Mouse (Mus musculus) hindbrain, embryonic 14.5 days (tissue): Measurements from ENCODE around the gene Utf1. TPM values are rescaled to one million over a fixed set of nuclear protein-coding genes. Genes with fewer than 3 reads are reported as not detected.

Source experiments
- ATAC-seq: fragments of 200-750 bp; cut with Nextera tagmentation; 2 replicates; pipeline ENCODE4 v1.8.0; 2017; ENCODE audit warnings: moderate number of reproducible peaks, mild to moderate bottlenecking, moderate TSS enrichment, moderate library complexity; ENCODE audit not compliant: low FRiP score
- DNase-seq: peaks from one replicate; pipeline ENCODE4 v3.0.0-alpha.2; 2015; ENCODE audit warnings: low spot score
- H3K27ac ChIP-seq: fragments of 300-500 bp; sonication (generic); 2 replicates; pipeline ENCODE4 v1.5.1; 2014; ENCODE audit warnings: mild to moderate bottlenecking, moderate library complexity
- H3K27me3 ChIP-seq: fragments of 300-500 bp; sonication (generic); 2 replicates; pipeline ENCODE4 v1.6.1; 2014; ENCODE audit warnings: mild to moderate bottlenecking, low read length, mixed read lengths; ENCODE audit not compliant: control insufficient read depth, insufficient read depth
- H3K36me3 ChIP-seq: fragments of 300-500 bp; sonication (generic); replicated peaks from 2 replicates; pipeline ENCODE4 v1.6.1; 2014; ENCODE audit not compliant: control insufficient read depth, insufficient read depth
- H3K4me1 ChIP-seq: fragments of 300-500 bp; sonication (generic); replicated peaks from 2 replicates; pipeline ENCODE4 v1.6.1; 2014; ENCODE audit warnings: antibody characterized with exemption, low read length, mixed read lengths; ENCODE audit not compliant: control insufficient read depth, insufficient read depth
- H3K4me2 ChIP-seq: fragments of 300-500 bp; sonication (generic); replicated peaks from 2 replicates; pipeline ENCODE4 v1.6.1; 2014; ENCODE audit warnings: mild to moderate bottlenecking, moderate library complexity
- H3K4me3 ChIP-seq: fragments of 300-500 bp; sonication (generic); replicated peaks from 2 replicates; pipeline ENCODE4 v1.5.1; 2014; ENCODE audit warnings: mild to moderate bottlenecking, low read length
- H3K9ac ChIP-seq: fragments of 300-500 bp; sonication (generic); 2 replicates; pipeline ENCODE4 v1.6.1; 2014
- H3K9me3 ChIP-seq: fragments of 300-500 bp; sonication (generic); 2 replicates; pipeline ENCODE4 v1.6.1; 2016; ENCODE audit warnings: low read length; ENCODE audit not compliant: control insufficient read depth
- WGBS: fragments of 180-500 bp; shearing (Covaris S2); extraction: QIAGEN DNeasy Blood & Tissue Kit; methylation state at CpG from one replicate; pipeline ENCODE4 v1.1.7; 2014; 5-methylcytosine and 5-hydroxymethylcytosine counted together
- polyA plus RNA-seq: library from polyadenylated mRNA; unstranded; fragments of >200 nt; fragmentation: Nextera tagmentation; extraction: Ambion mirVana; gene quantifications from 2 replicates; pipeline ENCODE4 v1.2.1, GENCODE M21; 2014

Gene Utf1
- polyA plus RNA-seq, 1 experiment from 2014 or later: not detected

- Histone ChIP-seq H3K9me3 (no peaks in the 10 kb centered on the region), H3K4me3 (no peak overlapping the region), H3K4me1 (peaks cover 23% of the 10 kb centered on the region), H3K27me3 (no peaks in the 10 kb centered on the region), H3K9ac (no peak overlapping the region), H3K36me3 (no peaks in the 10 kb centered on the region), H3K27ac (peak overlapping the region; percentile 18; the same call in 1 of the 2 replicates), H3K4me2 (peak overlapping the region; percentile 20)
- ATAC-seq: no peak
- DNase-seq: no peak
- WGBS: 15% methylated on average over 6 of the region's 6 CpGs
These were observed 38.3 kb upstream of the Utf1 start for GRCm38 (mm10) chr7:139905261-139905660.

- Histone ChIP-seq H3K9ac (no peak overlapping the region), H3K4me1 (peaks cover 23% of the 10 kb centered on the region), H3K4me2 (peak overlapping the region; percentile 20), H3K27me3 (no peaks in the 10 kb centered on the region), H3K4me3 (no peak overlapping the region), H3K27ac (no peak overlapping the region; the same call in 1 of the 2 replicates), H3K36me3 (no peaks in the 10 kb centered on the region), H3K9me3 (no peaks in the 10 kb centered on the region)
- 4% methylated on average over 6 of the region's 6 CpGs for WGBS
- ATAC-seq (0 out of 2 replicates have a peak, but pooled peaks have one; percentile 42), DNase-seq (peak; percentile 58)
These were observed 37.9 kb upstream of the Utf1 start for GRCm38 (mm10) chr7:139905661-139906060.

- no peaks in the 10 kb centered on the region for H3K9me3 ChIP-seq
- no peak overlapping the region for H3K4me2 ChIP-seq
- WGBS: 44% methylated on average over 5 of the region's 5 CpGs
- no peak overlapping the region for H3K9ac ChIP-seq
- no peaks in the 10 kb centered on the region for H3K36me3 ChIP-seq
- no peak overlapping the region for H3K4me3 ChIP-seq
- H3K27me3 ChIP-seq: no peaks in the 10 kb centered on the region; the same call in 1 of the 2 replicates
- DNase-seq (no peak), ATAC-seq (no peak)
- peaks cover 23% of the 10 kb centered on the region for H3K4me1 ChIP-seq
- H3K27ac ChIP-seq: no peak overlapping the region
These were observed 35.4 kb upstream of the Utf1 start for GRCm38 (mm10) chr7:139908176-139908575.

GRCm38 (mm10) chr7:139909469-139909868 is 34.1 kb upstream of the Utf1 start:
- ATAC-seq (no peak), DNase-seq (no peak)
- Histone ChIP-seq H3K36me3 (no peaks in the 10 kb centered on the region), H3K4me2 (no peak overlapping the region), H3K9me3 (no peaks in the 10 kb centered on the region), H3K27me3 (peaks cover 12% of the 10 kb centered on the region), H3K4me3 (no peak overlapping the region), H3K4me1 (peaks cover 21% of the 10 kb centered on the region), H3K9ac (no peak overlapping the region), H3K27ac (no peak overlapping the region; the same call in 1 of the 2 replicates)
- 29% methylated on average over 6 of the region's 6 CpGs for WGBS

GRCm38 (mm10) chr7:139910204-139910835 is 33.3 kb upstream of the Utf1 start:
- no peaks in the 10 kb centered on the region for H3K9me3 ChIP-seq
- no peak for DNase-seq
- ATAC-seq: no peak
- H3K27me3 ChIP-seq: peaks cover 15% of the 10 kb centered on the region
- H3K4me1 ChIP-seq: peaks cover 12% of the 10 kb centered on the region
- 48% methylated on average over 11 of the region's 11 CpGs for WGBS
- no peaks in the 10 kb centered on the region for H3K36me3 ChIP-seq
- H3K27ac ChIP-seq: no peak overlapping the region
- 0 out of 2 replicates have a peak overlapping the region, but pooled peaks have one; percentile 4 for H3K9ac ChIP-seq
- H3K4me3 ChIP-seq: no peak overlapping the region
- H3K4me2 ChIP-seq: no peak overlapping the region

- H3K9ac ChIP-seq: no peak overlapping the region
- H3K36me3 ChIP-seq: no peaks in the 10 kb centered on the region
- H3K27ac ChIP-seq: no peak overlapping the region
- DNase-seq: no peak
- H3K4me1 ChIP-seq: peaks cover 6% of the 10 kb centered on the region
- no peaks in the 10 kb centered on the region for H3K9me3 ChIP-seq
- H3K4me2 ChIP-seq: peak overlapping the region; percentile 42
- peaks cover 20% of the 10 kb centered on the region for H3K27me3 ChIP-seq
- H3K4me3 ChIP-seq: peak overlapping the region; percentile 18
- WGBS: 11% methylated on average over 29 of the region's 29 CpGs
- peak; percentile 55 for ATAC-seq
These were observed 29.2 kb upstream of the Utf1 start for GRCm38 (mm10) chr7:139914141-139915047.

- H3K4me1 ChIP-seq: no peaks in the 10 kb centered on the region
- ATAC-seq (no peak), DNase-seq (peak; percentile 34)
- no peak overlapping the region; the same call in 1 of the 2 replicates for H3K4me2 ChIP-seq
- H3K36me3 ChIP-seq: no peaks in the 10 kb centered on the region
- 6% methylated on average over 14 of the region's 14 CpGs for WGBS
- peaks cover 20% of the 10 kb centered on the region for H3K27me3 ChIP-seq
- H3K9ac ChIP-seq: no peak overlapping the region
- no peaks in the 10 kb centered on the region for H3K9me3 ChIP-seq
- no peak overlapping the region for H3K27ac ChIP-seq
- no peak overlapping the region for H3K4me3 ChIP-seq
These were observed 27.8 kb upstream of the Utf1 start for GRCm38 (mm10) chr7:139915646-139916257.

- no peak overlapping the region for H3K4me3 ChIP-seq
- no peaks in the 10 kb centered on the region for H3K4me1 ChIP-seq
- no peak overlapping the region for H3K9ac ChIP-seq
- peak; percentile 49 for DNase-seq
- peaks cover 20% of the 10 kb centered on the region for H3K27me3 ChIP-seq
- H3K9me3 ChIP-seq: no peaks in the 10 kb centered on the region
- no peak overlapping the region for H3K27ac ChIP-seq
- no peak for ATAC-seq
- H3K4me2 ChIP-seq: no peak overlapping the region
- no peaks in the 10 kb centered on the region for H3K36me3 ChIP-seq
- WGBS: 3% methylated on average over 1 of the region's 1 CpGs
These were observed 27.2 kb upstream of the Utf1 start for GRCm38 (mm10) chr7:139916345-139916744.

- no peaks in the 10 kb centered on the region for H3K36me3 ChIP-seq
- 80% methylated on average over 4 of the region's 4 CpGs for WGBS
- no peak for ATAC-seq
- DNase-seq: no peak
- H3K4me2 ChIP-seq: no peak overlapping the region
- no peak overlapping the region for H3K27ac ChIP-seq
- no peaks in the 10 kb centered on the region for H3K9me3 ChIP-seq
- peaks cover 20% of the 10 kb centered on the region for H3K27me3 ChIP-seq
- H3K4me3 ChIP-seq: no peak overlapping the region
- no peaks in the 10 kb centered on the region for H3K4me1 ChIP-seq
- no peak overlapping the region for H3K9ac ChIP-seq
These were observed 25.3 kb upstream of the Utf1 start for GRCm38 (mm10) chr7:139918262-139918661.
